Mouse (Mus musculus) erythroblast, embryonic 14.5 days (primary cell): ENCODE measurements around the gene Cklf. TPM values are rescaled to one million over a fixed set of nuclear protein-coding genes. Genes with fewer than 3 reads are reported as not detected.

Source experiments
- H3K27me3 ChIP-seq: 2 replicates; pipeline ENCODE4 v1.6.1; 2012; ENCODE audit warnings: inconsistent platforms; ENCODE audit not compliant: control insufficient read depth
- H3K36me3 ChIP-seq: 2 replicates; pipeline ENCODE4 v1.6.1; 2012; ENCODE audit warnings: mild to moderate bottlenecking, inconsistent platforms; ENCODE audit not compliant: control insufficient read depth
- H3K4me1 ChIP-seq: 2 replicates; pipeline ENCODE4 v1.6.1; 2012; ENCODE audit warnings: inconsistent platforms; ENCODE audit not compliant: control insufficient read depth
- H3K4me3 ChIP-seq: replicated peaks from 2 replicates; pipeline ENCODE3; 2012; ENCODE audit warnings: moderate library complexity, mild to moderate bottlenecking, inconsistent platforms
- H3K9me3 ChIP-seq: 2 replicates; pipeline ENCODE4 v1.6.1; 2012; ENCODE audit warnings: low read length, inconsistent platforms, mixed read lengths; ENCODE audit not compliant: control insufficient read depth
- GATA1 ChIP-seq: IDR thresholded peaks from 2 replicates; pipeline ENCODE4 v1.6.1; 2012; ENCODE audit warnings: low read length, inconsistent platforms, mixed read lengths
- TAL1 ChIP-seq: IDR thresholded peaks from 3 replicates; pipeline ENCODE4 v1.6.1; 2012; ENCODE audit warnings: low read length, inconsistent platforms, mixed read lengths
- polyA plus RNA-seq: library from polyadenylated mRNA; stranded (reverse); fragments of >175 nt; gene quantifications from 2 replicates; pipeline ENCODE4 v1.2.3, GENCODE M21; 2012

Gene Cklf
- polyA plus RNA-seq, 1 experiment: 0.07 TPM

DNA sequence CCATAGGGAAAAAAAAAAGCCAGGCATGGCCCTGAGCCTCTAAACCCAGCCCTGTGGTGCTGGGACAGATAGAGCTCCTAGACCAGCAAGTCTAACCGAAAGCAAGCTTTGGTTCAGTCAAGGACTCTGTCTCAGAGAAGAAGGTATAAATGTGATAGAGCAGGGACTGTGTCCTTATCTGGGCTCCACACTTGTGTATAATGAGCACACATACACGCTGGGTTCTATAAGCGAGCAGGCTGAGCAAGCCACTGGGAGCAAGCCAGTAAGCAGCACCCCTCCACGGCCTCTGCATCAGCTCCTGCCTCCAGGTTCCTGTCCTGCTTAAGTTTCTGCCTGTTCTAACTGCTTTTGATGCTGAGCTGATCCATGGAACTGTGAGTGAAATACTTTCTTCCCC lies 18.6 kb upstream of the Cklf start:
- no peak overlapping the region for H3K4me3 ChIP-seq
- H3K27me3 ChIP-seq: no peaks in the 10 kb centered on the region
- H3K36me3 ChIP-seq: peaks cover 52% of the 10 kb centered on the region
- peaks cover 11% of the 10 kb centered on the region for H3K4me1 ChIP-seq
- H3K9me3 ChIP-seq: peaks cover 5% of the 10 kb centered on the region; the same call in 1 of the 2 replicates
- no peak for TF ChIP-seq TAL1
- no peak for TF ChIP-seq GATA1

DNA sequence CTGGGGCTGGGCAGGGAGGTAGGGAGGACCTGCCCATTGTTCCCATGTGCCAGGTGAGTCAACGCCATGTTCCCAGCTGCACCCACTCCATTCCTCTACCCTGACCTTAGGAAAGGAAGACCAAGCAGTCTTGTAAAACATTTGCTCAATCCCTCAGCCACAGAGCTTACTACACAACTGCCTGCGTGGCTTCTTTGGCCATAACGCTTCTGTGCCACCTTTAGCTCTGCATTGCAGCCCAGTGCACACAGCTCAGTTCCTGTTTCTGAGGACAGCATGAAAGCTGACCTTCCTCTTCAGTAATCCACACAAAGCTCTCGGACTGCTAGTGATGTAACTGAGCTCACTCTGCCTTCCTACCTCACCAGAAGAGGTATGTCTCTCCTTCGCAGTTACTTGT lies 17.7 kb upstream of the Cklf start:
- Histone ChIP-seq H3K9me3 (peaks cover 5% of the 10 kb centered on the region; the same call in 1 of the 2 replicates), H3K36me3 (peaks cover 48% of the 10 kb centered on the region), H3K4me1 (peaks cover 11% of the 10 kb centered on the region)

DNA sequence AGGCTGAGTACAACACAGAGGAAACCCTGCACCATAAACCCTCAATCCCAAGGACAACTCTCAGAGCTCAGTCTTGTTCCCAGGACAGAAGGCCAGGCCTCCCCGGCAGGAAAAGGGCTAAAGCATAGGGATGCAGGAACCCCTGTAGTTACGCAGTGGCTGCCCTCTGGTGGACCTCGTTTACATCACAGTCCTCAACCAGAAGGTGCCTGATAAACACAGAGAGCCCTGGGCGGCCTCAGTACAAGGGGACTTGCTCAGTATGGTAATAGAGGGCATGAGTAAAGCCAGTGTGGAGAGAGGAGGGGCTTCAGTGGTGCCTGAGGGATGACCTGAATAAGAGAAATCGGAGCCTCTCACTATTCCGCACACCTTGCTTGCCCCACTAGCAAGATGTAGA lies 16.1 kb upstream of the Cklf start:
- peaks cover 5% of the 10 kb centered on the region; the same call in 1 of the 2 replicates for H3K9me3 ChIP-seq
- TF ChIP-seq GATA1 (no peak), TAL1 (no peak)
- H3K4me1 ChIP-seq: peaks cover 17% of the 10 kb centered on the region
- no peak overlapping the region for H3K4me3 ChIP-seq
- H3K36me3 ChIP-seq: peaks cover 43% of the 10 kb centered on the region
- no peaks in the 10 kb centered on the region for H3K27me3 ChIP-seq

More for the DNA sequence above, 17.7 kb upstream of the Cklf start:
- TF ChIP-seq TAL1 (no peak), GATA1 (no peak)
- no peak overlapping the region for H3K4me3 ChIP-seq
- no peaks in the 10 kb centered on the region for H3K27me3 ChIP-seq

DNA sequence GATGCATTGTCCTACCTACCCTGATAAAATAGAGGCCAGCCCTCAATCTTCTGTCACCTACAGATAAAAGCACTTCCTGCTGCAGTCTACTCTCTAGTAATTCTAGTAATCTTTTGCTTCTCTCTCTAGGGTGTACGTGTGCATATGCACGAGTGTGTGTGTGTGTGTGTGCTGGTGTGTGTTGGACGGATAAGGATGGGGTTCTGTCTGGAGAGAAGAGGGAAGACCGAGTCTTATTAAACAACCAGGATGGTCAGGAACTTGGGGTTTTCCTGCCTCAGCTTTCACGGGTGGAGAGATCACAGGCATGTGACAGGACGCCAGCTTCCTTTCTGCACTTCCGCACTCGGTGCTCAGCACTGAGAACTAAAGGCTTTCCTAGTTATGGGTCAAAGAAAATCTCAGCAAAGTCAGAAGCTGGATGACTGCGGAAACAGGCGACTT lies 11.2 kb upstream of the Cklf start:
- no peak for TF ChIP-seq TAL1
- no peak for TF ChIP-seq GATA1
- Histone ChIP-seq H3K9me3 (no peaks in the 10 kb centered on the region), H3K4me3 (no peak overlapping the region), H3K36me3 (peaks cover 34% of the 10 kb centered on the region), H3K4me1 (peaks cover 18% of the 10 kb centered on the region), H3K27me3 (no peaks in the 10 kb centered on the region)

DNA sequence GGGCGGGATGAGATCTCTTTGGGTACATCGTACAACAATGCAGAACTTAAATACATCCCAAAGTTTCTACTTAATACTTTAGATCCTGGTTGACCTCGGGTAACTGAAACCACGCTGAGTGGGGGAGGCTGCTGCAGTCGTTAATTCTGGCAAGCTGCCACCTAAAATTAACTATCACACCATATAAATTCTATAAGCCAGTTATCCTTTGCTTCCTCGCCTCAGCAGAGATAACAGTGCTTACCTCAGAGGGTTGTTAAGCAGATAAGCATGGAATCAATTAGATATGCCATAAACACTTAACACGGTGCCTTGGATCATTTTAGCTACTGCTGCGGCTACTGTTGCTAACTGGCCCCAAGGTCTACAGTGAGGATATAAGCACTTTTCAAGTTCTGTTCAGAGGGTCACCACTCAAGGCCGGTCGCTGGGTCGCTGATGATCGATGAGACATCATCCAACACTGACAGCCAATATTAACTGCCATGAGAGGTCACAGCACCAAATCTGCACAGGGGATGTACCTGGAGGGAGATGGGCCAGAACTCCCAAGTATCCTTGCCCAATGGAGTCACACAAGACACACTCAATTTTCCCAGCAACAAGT lies 8.5 kb upstream of the Cklf start:
- Histone ChIP-seq H3K4me3 (no peak overlapping the region), H3K9me3 (no peaks in the 10 kb centered on the region), H3K27me3 (no peaks in the 10 kb centered on the region), H3K4me1 (peaks cover 24% of the 10 kb centered on the region), H3K36me3 (peaks cover 27% of the 10 kb centered on the region)
- TF ChIP-seq TAL1: no peak
- no peak for TF ChIP-seq GATA1

DNA sequence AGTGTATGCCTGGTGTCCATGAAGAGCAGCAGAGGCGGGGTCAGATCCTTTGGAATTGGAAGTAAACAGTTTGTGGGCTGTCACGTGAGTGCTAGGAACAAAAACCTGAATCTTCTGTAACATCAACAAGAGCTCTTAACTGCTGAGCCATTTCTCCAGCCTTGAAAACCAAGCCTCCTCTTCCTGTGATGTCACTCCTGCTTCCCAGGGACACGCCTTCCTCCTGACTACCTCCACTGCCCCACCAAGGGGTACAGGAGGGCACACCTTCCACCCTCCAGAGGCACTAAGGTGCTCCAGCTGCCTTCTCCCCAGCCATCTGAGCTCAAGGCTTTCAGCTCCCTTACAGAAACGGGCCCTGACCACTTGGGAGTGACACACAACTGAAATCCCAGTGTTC lies 4.0 kb upstream of the Cklf start:
- peaks cover 3% of the 10 kb centered on the region; the same call in 1 of the 2 replicates for H3K36me3 ChIP-seq
- H3K4me1 ChIP-seq: peaks cover 47% of the 10 kb centered on the region
- TF ChIP-seq GATA1 (no peak), TAL1 (no peak)
- H3K27me3 ChIP-seq: no peaks in the 10 kb centered on the region
- no peak overlapping the region for H3K4me3 ChIP-seq
- no peaks in the 10 kb centered on the region for H3K9me3 ChIP-seq

DNA sequence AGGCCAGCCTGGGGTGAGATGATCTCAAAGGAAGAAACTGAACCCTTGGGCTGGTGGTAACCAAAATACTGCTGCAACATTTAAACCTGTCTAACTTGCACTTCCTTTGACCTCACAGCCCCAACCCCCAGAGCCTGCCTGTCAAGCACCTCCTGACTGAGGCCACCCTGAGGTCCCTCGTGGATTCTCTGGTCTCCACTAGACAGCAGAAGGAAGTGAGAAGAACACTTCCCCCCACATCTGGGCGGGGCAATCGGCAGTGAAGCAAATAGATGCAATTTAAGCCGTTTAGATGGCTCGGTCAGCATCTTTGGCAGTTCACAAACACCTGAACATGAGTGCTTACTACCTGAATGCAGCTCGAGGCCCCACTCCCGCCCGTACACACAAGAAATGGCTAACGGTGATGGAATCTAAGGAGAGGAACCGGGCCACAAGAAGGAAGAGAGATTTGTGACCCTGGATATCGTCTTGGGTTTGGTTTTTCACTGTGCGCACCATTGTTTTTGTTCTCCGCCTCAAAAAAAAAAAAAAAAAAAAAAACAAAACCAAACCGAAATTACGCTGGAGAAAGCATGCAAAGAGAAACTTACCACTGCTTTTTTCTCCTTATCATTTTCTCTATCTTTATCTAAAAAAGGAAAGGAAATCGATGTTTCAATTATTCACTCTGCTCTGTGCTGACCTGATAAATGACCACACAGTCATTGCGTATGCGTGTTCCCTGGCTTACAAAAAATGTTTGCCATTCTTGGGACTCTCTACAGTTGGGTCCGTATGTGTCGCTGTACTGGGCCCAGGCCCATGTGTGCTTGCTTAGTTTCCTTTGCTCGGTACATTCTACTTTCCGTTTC lies 3.4 kb upstream of the Cklf start:
- Histone ChIP-seq H3K4me1 (peaks cover 44% of the 10 kb centered on the region), H3K9me3 (no peaks in the 10 kb centered on the region), H3K27me3 (no peaks in the 10 kb centered on the region), H3K36me3 (peaks cover 3% of the 10 kb centered on the region; the same call in 1 of the 2 replicates), H3K4me3 (peak overlapping the region; percentile 89)
- TF ChIP-seq GATA1 (no peak), TAL1 (no peak)

DNA sequence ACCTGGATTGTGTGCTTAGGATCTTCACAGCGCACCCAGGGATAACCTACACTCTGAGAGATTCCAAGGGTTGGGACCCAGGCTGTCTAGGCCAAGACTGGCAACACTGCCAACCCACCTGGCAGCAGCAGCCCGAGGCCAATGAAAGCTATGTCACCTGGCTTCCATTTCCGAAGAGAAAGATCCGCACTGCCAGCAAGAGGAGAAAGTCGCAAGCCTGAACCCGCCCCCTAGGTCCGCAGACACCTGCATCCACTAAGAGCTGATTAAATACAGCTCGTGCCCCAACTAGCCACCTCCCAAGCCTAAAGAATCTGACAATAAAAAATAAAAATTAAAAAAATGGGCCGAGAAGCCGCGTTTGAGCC lies 2.8 kb upstream of the Cklf start:
- H3K36me3 ChIP-seq: no peaks in the 10 kb centered on the region; the same call in 1 of the 2 replicates
- TF ChIP-seq GATA1: no peak
- no peak for TF ChIP-seq TAL1
- H3K4me3 ChIP-seq: peak overlapping the region; percentile 89
- no peaks in the 10 kb centered on the region for H3K27me3 ChIP-seq
- H3K4me1 ChIP-seq: peaks cover 45% of the 10 kb centered on the region
- no peaks in the 10 kb centered on the region for H3K9me3 ChIP-seq

DNA sequence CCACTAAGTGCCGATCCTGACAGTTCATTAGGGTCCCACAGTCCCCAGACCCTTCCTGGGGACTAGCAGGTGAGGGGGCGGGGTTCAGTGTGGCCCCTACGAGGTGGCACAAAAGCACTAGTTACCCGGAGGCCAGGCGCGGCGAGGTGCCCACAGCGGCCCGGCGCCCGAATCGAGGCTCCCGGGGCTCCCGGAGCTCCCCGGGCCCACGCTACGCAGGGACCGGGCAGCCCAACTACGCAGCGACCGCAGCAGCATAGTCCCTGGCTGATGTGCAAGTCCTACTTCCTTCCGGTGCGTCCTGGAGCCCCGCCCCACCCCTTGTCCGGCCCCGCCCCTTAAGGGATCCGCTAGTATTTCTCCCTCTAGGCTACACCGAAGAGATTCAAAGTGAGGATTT lies 2.4 kb upstream of the Cklf start, which contains the start of gene Tk2:
Tk2 (minus strand) TSS at position 283 of the 400 bp plus-strand sequence.
- Histone ChIP-seq H3K36me3 (no peaks in the 10 kb centered on the region), H3K4me1 (peaks cover 47% of the 10 kb centered on the region), H3K27me3 (no peaks in the 10 kb centered on the region), H3K9me3 (no peaks in the 10 kb centered on the region), H3K4me3 (peak within 1 kb of the TSS; percentile 89)
- TF ChIP-seq TAL1 (no peak), GATA1 (no peak)
